ENCODE assay signal across 15 mouse cellular contexts in the genomic region with DNA sequence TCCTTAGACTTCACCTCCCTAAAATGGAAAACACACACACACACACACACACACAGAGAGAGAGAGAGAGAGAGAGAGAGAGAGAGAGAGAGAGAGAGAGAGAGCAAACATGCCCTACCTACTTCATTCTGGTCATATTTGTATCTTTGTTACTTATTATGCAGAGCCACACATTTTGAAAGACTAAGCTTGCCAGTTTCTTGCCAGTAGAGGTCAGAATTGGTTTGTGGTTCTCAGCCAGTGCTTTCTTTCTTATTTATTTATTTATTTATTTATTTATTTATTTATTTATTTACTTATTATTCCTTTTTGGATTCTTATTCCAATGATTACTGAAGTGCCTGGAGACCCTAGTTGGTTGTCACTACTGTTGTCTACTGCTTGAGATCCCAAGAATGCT. TPM values are rescaled to one million over a fixed set of nuclear protein-coding genes. Genes with fewer than 3 reads are reported as not detected.
DNase-seq lines count a peak whose midpoint lies in the region; ATAC-seq and TF ChIP-seq lines count a peak whose summit lies in the region.
"Had no signal": no experiment of that assay in that cellular context is flagged by ENCODE, and none has a peak within 500 bp of the region (broad histone marks: within the 10 kb centered on the region; RNA-seq: fewer than 3 reads in every experiment).

No protein-coding gene starts in this region.

- no peak overlapping the region for H3K4me2 ChIP-seq in lung, postnatal 0 days (replicated peaks; ENCODE audit: low read depth, low read length)
- H3K4me2 ChIP-seq: embryonic facial prominence, embryonic 12.5 days; liver, embryonic 13.5 days had no signal

- no peak for TF ChIP-seq EP300 in lung, postnatal 0 days (IDR thresholded peaks at IDR 0.05)

- no peaks in the 10 kb centered on the region for H3K4me1 ChIP-seq in lung, postnatal 0 days (ENCODE audit: insufficient read depth, low read depth, low read length)
- H3K4me1 ChIP-seq: embryonic facial prominence, embryonic 12.5 days had no signal

- no peaks in the 10 kb centered on the region for H3K27me3 ChIP-seq in lung, postnatal 0 days (replicated peaks; ENCODE audit: insufficient read depth, low read length)
- H3K27me3 ChIP-seq: CH12.LX; embryonic facial prominence, embryonic 12.5 days; liver, embryonic 13.5 days had no signal

- no peak overlapping the region for H3K9ac ChIP-seq in lung, postnatal 0 days (replicated peaks; ENCODE audit: low read depth)
- H3K9ac ChIP-seq: embryonic facial prominence, embryonic 12.5 days; liver, embryonic 13.5 days had no signal

- no peaks in the 10 kb centered on the region for H3K36me3 ChIP-seq in lung, postnatal 0 days (ENCODE audit: insufficient read depth, low read length)
- H3K36me3 ChIP-seq: embryonic facial prominence, embryonic 12.5 days; liver, embryonic 13.5 days had no signal

- DNase-seq in kidney, adult 9 months, result peak; percentile 36
- no peak for DNase-seq in kidney, adult 11 months
- DNase-seq in lung, postnatal 0 days (ENCODE audit: low spot score), result peak; percentile 35
- DNase-seq in lung, postnatal 14 days, result no peak
- peak; percentile 49 for DNase-seq in Muller cell, postnatal 12 days (ENCODE audit: inconsistent ontology term)
- DNase-seq in retina, postnatal 7 days (ENCODE audit: low read depth, low spot score), result peak; percentile 2
- no peak for DNase-seq in spleen, postnatal 10 days (ENCODE audit: low spot score in 2 of 2)
- DNase-seq: adrenal gland, postnatal 10 days; cerebellum, postnatal 25 days; liver, embryonic 13.5 days; right cerebral cortex, postnatal 14 days had no signal

- no peak overlapping the region for H3K27ac ChIP-seq in lung, postnatal 0 days (ENCODE audit: low read length)
- H3K27ac ChIP-seq: embryonic facial prominence, embryonic 12.5 days; liver, embryonic 13.5 days had no signal

- no peak for ATAC-seq in lung, postnatal 0 days
- ATAC-seq: inflammation-experienced regulatory T-cells, adult 6 months had no signal

- no peak overlapping the region for H3K4me3 ChIP-seq in lung, postnatal 0 days (ENCODE audit: low read depth, low read length)
- H3K4me3 ChIP-seq: embryonic facial prominence, embryonic 12.5 days; liver, embryonic 13.5 days; myocyte had no signal

- H3K9me3 ChIP-seq in lung, postnatal 0 days (ENCODE audit: low read length), result no peaks in the 10 kb centered on the region
- H3K9me3 ChIP-seq: embryonic facial prominence, embryonic 12.5 days; liver, embryonic 13.5 days had no signal

- peak; percentile 17; the same call in 1 of the 2 replicates for TF ChIP-seq CTCF in lung, postnatal 0 days (IDR thresholded peaks at IDR 0.05)

RNA-seq across cellular contexts. Expression of a gene that starts 12.9 kb away (rescaled TPM):
- not detected in 2 replicates for polyA plus RNA-seq in lung, postnatal 0 days (2015; fragmentation: Nextera tagmentation; extraction: Ambion mirVana)
- polyA plus RNA-seq: inflammation-experienced regulatory T-cells, adult 6 months; myocyte had no signal

RNA-seq across cellular contexts. Expression of a gene that starts 25.2 kb away (rescaled TPM):
- polyA plus RNA-seq in lung, postnatal 0 days (2015; fragmentation: Nextera tagmentation; extraction: Ambion mirVana), result 7.9 and 9.6 TPM in 2 replicates

RNA-seq across cellular contexts. Expression of a gene that starts 37.6 kb away (rescaled TPM):
- polyA plus RNA-seq in lung, postnatal 0 days (2015; fragmentation: Nextera tagmentation; extraction: Ambion mirVana), result 7.6 and 11.9 TPM in 2 replicates
- polyA plus RNA-seq: inflammation-experienced regulatory T-cells, adult 6 months; myocyte had no signal

Comparison
In these comparisons a context has a peak if more than half of its experiments do, and no peak if none do; other contexts are left out.
1. DNase-seq: peak in kidney, adult 9 months (single experiment), lung, postnatal 0 days (single experiment), Muller cell, postnatal 12 days (single experiment) and retina, postnatal 7 days (single experiment); none in kidney, adult 11 months (single experiment), lung, postnatal 14 days (single experiment) and spleen, postnatal 10 days (0 of 2).